Mouse (Mus musculus): ENCODE measurements around the gene Rora. TPM values are rescaled to one million over a fixed set of nuclear protein-coding genes. Genes with fewer than 3 reads are reported as not detected.

Gene Rora
- polyA plus RNA-seq, 1 experiment: 0.86 TPM

GRCm38 (mm10) chr9:68694889-68695495 lies 41.4 kb downstream of the Rora start:
- H3K4me2 ChIP-seq (ENCODE audit: low read depth): no peak overlapping the region
- H3K27me3 ChIP-seq (ENCODE audit: control insufficient read depth, insufficient read depth, insufficient read length): no peaks in the 10 kb centered on the region
- no peak overlapping the region for H3K4me3 ChIP-seq
- no peak overlapping the region for H3ac ChIP-seq (ENCODE audit: control insufficient read depth, insufficient read length)
- TF ChIP-seq TCF3 (IDR thresholded peaks at IDR 0.05; ENCODE audit: insufficient read length, low read depth) (no peak), SRF (IDR thresholded peaks at IDR 0.05; ENCODE audit: control insufficient read depth, insufficient read length, low read depth) (no peak), MAX (IDR thresholded peaks at IDR 0.05; ENCODE audit: low read depth) (no peak), POLR2AphosphoS2 (IDR thresholded peaks at IDR 0.05; ENCODE audit: insufficient read length, low read depth) (no peak), CEBPB (IDR thresholded peaks at IDR 0.05; ENCODE audit: insufficient read depth, poor library complexity, severe bottlenecking) (no peak), MYOD1 (IDR thresholded peaks at IDR 0.05; ENCODE audit: control insufficient read depth in 1 of 3, insufficient read length in 2 of 3, low read depth in 2 of 3) (no peak)
- H3K79me2 ChIP-seq (ENCODE audit: control insufficient read depth, insufficient read depth): no peaks in the 10 kb centered on the region
- H3K36me3 ChIP-seq (ENCODE audit: control insufficient read depth, insufficient read depth): no peaks in the 10 kb centered on the region

GRCm38 (mm10) chr9:68695496-68695969 lies 41.9 kb downstream of the Rora start:
- H3K4me3 ChIP-seq: no peak overlapping the region
- H3K79me2 ChIP-seq (ENCODE audit: control insufficient read depth, insufficient read depth): no peaks in the 10 kb centered on the region
- H3K27me3 ChIP-seq (ENCODE audit: control insufficient read depth, insufficient read depth, insufficient read length): no peaks in the 10 kb centered on the region
- TF ChIP-seq SRF (IDR thresholded peaks at IDR 0.05; ENCODE audit: control insufficient read depth, insufficient read length, low read depth) (no peak), POLR2A (IDR thresholded peaks at IDR 0.05; ENCODE audit: insufficient read length, low read depth) (no peak), CEBPB (IDR thresholded peaks at IDR 0.05; ENCODE audit: insufficient read depth, poor library complexity, severe bottlenecking) (no peak), REST (IDR thresholded peaks at IDR 0.05; ENCODE audit: insufficient read depth, insufficient read length) (no peak), POLR2AphosphoS2 (IDR thresholded peaks at IDR 0.05; ENCODE audit: insufficient read length, low read depth) (no peak), USF1 (IDR thresholded peaks at IDR 0.05; ENCODE audit: low read depth) (no peak), TCF12 (IDR thresholded peaks at IDR 0.05; ENCODE audit: insufficient read depth, poor library complexity, severe bottlenecking) (no peak), MYOG (IDR thresholded peaks at IDR 0.05; ENCODE audit: control insufficient read depth in 1 of 3, insufficient read depth in 1 of 3, insufficient read length in 2 of 3, low read depth in 2 of 3) (no peak)
- no peak overlapping the region for H3ac ChIP-seq (ENCODE audit: control insufficient read depth, insufficient read length)
- H3K4me2 ChIP-seq (ENCODE audit: low read depth): no peak overlapping the region
- no peaks in the 10 kb centered on the region for H3K36me3 ChIP-seq (ENCODE audit: control insufficient read depth, insufficient read depth)

GRCm38 (mm10) chr9:68696425-68696956 lies 42.9 kb downstream of the Rora start:
- no peaks in the 10 kb centered on the region for H3K79me2 ChIP-seq (ENCODE audit: control insufficient read depth, insufficient read depth)
- no peaks in the 10 kb centered on the region for H3K36me3 ChIP-seq (ENCODE audit: control insufficient read depth, insufficient read depth)
- no peaks in the 10 kb centered on the region for H3K27me3 ChIP-seq (ENCODE audit: control insufficient read depth, insufficient read depth, insufficient read length)
- TF ChIP-seq POLR2A (IDR thresholded peaks at IDR 0.05; ENCODE audit: insufficient read length, low read depth) (no peak), E2F4 (IDR thresholded peaks at IDR 0.05; ENCODE audit: insufficient read depth) (no peak), CEBPB (IDR thresholded peaks at IDR 0.05; ENCODE audit: insufficient read depth, poor library complexity, severe bottlenecking) (no peak), MYOD1 (IDR thresholded peaks at IDR 0.05; ENCODE audit: control insufficient read depth in 1 of 3, insufficient read length in 2 of 3, low read depth in 2 of 3) (no peak), REST (IDR thresholded peaks at IDR 0.05; ENCODE audit: insufficient read depth, insufficient read length) (no peak), TCF3 (IDR thresholded peaks at IDR 0.05; ENCODE audit: insufficient read length, low read depth) (no peak), USF1 (IDR thresholded peaks at IDR 0.05; ENCODE audit: low read depth) (no peak), MYOG (IDR thresholded peaks at IDR 0.05; ENCODE audit: control insufficient read depth in 1 of 3, insufficient read depth in 1 of 3, insufficient read length in 2 of 3, low read depth in 2 of 3) (no peak), TCF12 (IDR thresholded peaks at IDR 0.05; ENCODE audit: insufficient read depth, poor library complexity, severe bottlenecking) (no peak), MAX (IDR thresholded peaks at IDR 0.05; ENCODE audit: low read depth) (no peak), POLR2AphosphoS2 (IDR thresholded peaks at IDR 0.05; ENCODE audit: insufficient read length, low read depth) (no peak), SRF (IDR thresholded peaks at IDR 0.05; ENCODE audit: control insufficient read depth, insufficient read length, low read depth) (no peak)
- no peak overlapping the region for H3K4me3 ChIP-seq
- H3ac ChIP-seq (ENCODE audit: control insufficient read depth, insufficient read length): no peak overlapping the region
- H3K4me2 ChIP-seq (ENCODE audit: low read depth): no peak overlapping the region

- Histone ChIP-seq H3K27me3 (ENCODE audit: control insufficient read depth, insufficient read depth, insufficient read length) (no peaks in the 10 kb centered on the region), H3ac (ENCODE audit: control insufficient read depth, insufficient read length) (no peak overlapping the region), H3K4me2 (ENCODE audit: low read depth) (no peak overlapping the region), H3K36me3 (ENCODE audit: control insufficient read depth, insufficient read depth) (no peaks in the 10 kb centered on the region), H3K79me2 (ENCODE audit: control insufficient read depth, insufficient read depth) (no peaks in the 10 kb centered on the region), H3K4me3 (no peak overlapping the region)
- TF ChIP-seq TCF3 (IDR thresholded peaks at IDR 0.05; ENCODE audit: insufficient read length, low read depth): no peak
- TF ChIP-seq MYOG (IDR thresholded peaks at IDR 0.05; ENCODE audit: control insufficient read depth in 1 of 3, insufficient read depth in 1 of 3, insufficient read length in 2 of 3, low read depth in 2 of 3): no peak
- no peak for TF ChIP-seq MYOD1 (IDR thresholded peaks at IDR 0.05; ENCODE audit: control insufficient read depth in 1 of 3, insufficient read length in 2 of 3, low read depth in 2 of 3)
- no peak for TF ChIP-seq POLR2A (IDR thresholded peaks at IDR 0.05; ENCODE audit: insufficient read length, low read depth)
- TF ChIP-seq REST (IDR thresholded peaks at IDR 0.05; ENCODE audit: insufficient read depth, insufficient read length): no peak
- no peak for TF ChIP-seq SRF (IDR thresholded peaks at IDR 0.05; ENCODE audit: control insufficient read depth, insufficient read length, low read depth)
- TF ChIP-seq CEBPB (IDR thresholded peaks at IDR 0.05; ENCODE audit: insufficient read depth, poor library complexity, severe bottlenecking): no peak
- TF ChIP-seq TCF12 (IDR thresholded peaks at IDR 0.05; ENCODE audit: insufficient read depth, poor library complexity, severe bottlenecking): no peak
- no peak for TF ChIP-seq E2F4 (IDR thresholded peaks at IDR 0.05; ENCODE audit: insufficient read depth)
- TF ChIP-seq USF1 (IDR thresholded peaks at IDR 0.05; ENCODE audit: low read depth): no peak
- TF ChIP-seq MAX (IDR thresholded peaks at IDR 0.05; ENCODE audit: low read depth): no peak
- no peak for TF ChIP-seq POLR2AphosphoS2 (IDR thresholded peaks at IDR 0.05; ENCODE audit: insufficient read length, low read depth)
These were observed 45.8 kb downstream of the Rora start for GRCm38 (mm10) chr9:68699341-68699740.
